Comparison of ENCODE assay signal across 18 mouse cellular contexts in genomic region chr15:62994691-62995090, GRCm38 (mm10).
"Had no signal": no experiment of that assay in that cellular context is flagged by ENCODE, and none has a peak within 500 bp of the region (broad histone marks: within the 10 kb centered on the region; RNA-seq: fewer than 3 reads in every experiment).

No protein-coding gene starts in this region.

- DNase-seq: cerebellum, adult 8-10 months; cerebellum, adult 9-11 months; cerebellum, postnatal 25 days; cerebellum, postnatal 36 days; embryo, embryonic 11 days; forebrain, postnatal 0 days; gastrocnemius, adult 2 months; gastrocnemius, postnatal 10 days; gastrocnemius, postnatal 14 days; gastrocnemius, postnatal 25 days; gastrocnemius, postnatal 36 days; heart, adult 11 months; heart, adult 18-20 months; heart, adult 2 months had no signal

- ATAC-seq: forebrain, embryonic 13.5 days; forebrain, embryonic 14.5 days; forebrain, embryonic 15.5 days; forebrain, embryonic 16.5 days; forebrain, postnatal 0 days had no signal
